Mouse (Mus musculus) liver, adult 2 months (tissue): ENCODE measurements at regions not wholly inside any gene's neighbourhood (a gene's known extent, or its start where the extent isn't known, plus 50 kb on each side); places are given as distances from the start of the nearest gene placed in this dataset.

Experiments
- CTCF ChIP-seq: fragments of 200-500 bp; IDR thresholded peaks from 2 replicates; pipeline ENCODE4 v1.5.1; 2011; ENCODE audit warnings: low read depth, low read length, control low read depth
- POLR2A ChIP-seq: fragments of 200-500 bp; IDR thresholded peaks from 2 replicates; pipeline ENCODE4 v1.6.1; 2011; ENCODE audit warnings: low read length, control low read depth; ENCODE audit not compliant: insufficient read depth; ENCODE audit errors: extremely low read depth

GRCm38 (mm10) chr8:36394487-36394886, 598.9 kb upstream of the AI429214 start:
- no peak for TF ChIP-seq CTCF
- no peak for TF ChIP-seq POLR2A
